Mouse (Mus musculus): ENCODE data around the gene Gm15517. TPM values are rescaled to one million over a fixed set of nuclear protein-coding genes. Genes with fewer than 3 reads are reported as not detected.

The Gm15517 gene
- polyA plus RNA-seq (2012; ENCODE audit: low replicate concordance) = not detected in 2 replicates

GRCm38 (mm10) chr7:44261147-44261546, at the start of gene Gm15517:
Gene Gm15517, plus strand, starts transcription at chr7:44261447.

GRCm38 (mm10) chr7:44215645-44216044, 45.6 kb upstream of the Gm15517 start, which contains the start of gene Klk1b5:
Gene Klk1b5, plus strand, starts transcription at chr7:44215945.

GRCm38 (mm10) chr7:44225076-44225475, 36.2 kb upstream of the Gm15517 start, which contains the start of gene Klk1:
Gene Klk1, plus strand, starts transcription at chr7:44225360.

GRCm38 (mm10) chr7:44235909-44236308, 25.3 kb upstream of the Gm15517 start, which contains the start of gene Gm36864:
Gene Gm36864, plus strand, starts transcription at chr7:44236177.

GRCm38 (mm10) chr7:44246055-44246983, 14.9 kb upstream of the Gm15517 start, which contains the start of the genes 1700028J19Rik and 2410002F23Rik:
Gene 1700028J19Rik, minus strand, starts transcription at chr7:44246695.
Gene 2410002F23Rik, plus strand, starts transcription at chr7:44246722.

GRCm38 (mm10) chr7:44257278-44257677, 4.0 kb upstream of the Gm15517 start, which contains the start of gene Acp4:
Gene Acp4, minus strand, starts transcription at chr7:44257378.

GRCm38 (mm10) chr7:44306516-44307240, 45.4 kb downstream of the Gm15517 start, which contains the start of gene Clec11a:
Gene Clec11a, minus strand, starts transcription at chr7:44306902.

GRCm38 (mm10) chr7:44309475-44310284, 48.4 kb downstream of the Gm15517 start, which contains the start of gene Shank1:
Gene Shank1, plus strand, starts transcription at chr7:44310253.

Other genes with a start within 250 kb of the Gm15517 start
- gene Klk1b26, start 249.3 kb upstream of the Gm15517 start, polyA plus RNA-seq (2012; ENCODE audit: low replicate concordance) = not detected in 2 replicates
- gene Klk1b27, start 209.2 kb upstream of the Gm15517 start, polyA plus RNA-seq (2012; ENCODE audit: low replicate concordance) = 1.8 TPM in 1 of 2 replicates, not detected in the other
- gene Klk1b21, start 159.1 kb upstream of the Gm15517 start, polyA plus RNA-seq (2012; ENCODE audit: low replicate concordance) = 0.28 TPM in 1 of 2 replicates, not detected in the other
- not detected in 2 replicates for gene Klk1b22, start 148.8 kb upstream of the Gm15517 start, polyA plus RNA-seq (2012; ENCODE audit: low replicate concordance)
- not detected in 2 replicates for gene Klk1b16, start 124.7 kb upstream of the Gm15517 start, polyA plus RNA-seq (2012; ENCODE audit: low replicate concordance)
- not detected in 2 replicates for gene Klk1b24, start 73.2 kb upstream of the Gm15517 start, polyA plus RNA-seq (2012; ENCODE audit: low replicate concordance)
- not detected in 2 replicates for gene Klk1b3, start 63.3 kb upstream of the Gm15517 start, polyA plus RNA-seq (2012; ENCODE audit: low replicate concordance)
- gene Klk1b4, start 54.0 kb upstream of the Gm15517 start, polyA plus RNA-seq (2012; ENCODE audit: low replicate concordance) = not detected in 2 replicates
- 0.30 TPM in 1 of 2 replicates, not detected in the other for gene Klk1b5, start 45.5 kb upstream of the Gm15517 start, polyA plus RNA-seq (2012; ENCODE audit: low replicate concordance)
- gene Klk1, start 36.1 kb upstream of the Gm15517 start, polyA plus RNA-seq (2012; ENCODE audit: low replicate concordance) = 1.5 and 4.1 TPM in 2 replicates
- not detected in 2 replicates for gene Gm36864, start 25.3 kb upstream of the Gm15517 start, polyA plus RNA-seq (2012; ENCODE audit: low replicate concordance)
- gene 1700028J19Rik, start 14.8 kb upstream of the Gm15517 start, polyA plus RNA-seq (2012; ENCODE audit: low replicate concordance) = 0.83 TPM in 1 of 2 replicates, not detected in the other
- gene 2410002F23Rik, start 14.7 kb upstream of the Gm15517 start, polyA plus RNA-seq (2012; ENCODE audit: low replicate concordance) = 116 and 153 TPM in 2 replicates
- not detected in 2 replicates for gene Acp4, start 4.1 kb upstream of the Gm15517 start, polyA plus RNA-seq (2012; ENCODE audit: low replicate concordance)
- 0.48 and 0.55 TPM in 2 replicates for gene Clec11a, start 45.5 kb downstream of the Gm15517 start, polyA plus RNA-seq (2012; ENCODE audit: low replicate concordance)
- gene Shank1, start 48.8 kb downstream of the Gm15517 start, polyA plus RNA-seq (2012; ENCODE audit: low replicate concordance) = 10.4 and 21.0 TPM in 2 replicates
- gene Syt3, start 122.7 kb downstream of the Gm15517 start, polyA plus RNA-seq (2012; ENCODE audit: low replicate concordance) = 0.24 and 0.44 TPM in 2 replicates
- 0.23 TPM in 1 of 2 replicates, not detected in the other for gene 1700008O03Rik, start 124.4 kb downstream of the Gm15517 start, polyA plus RNA-seq (2012; ENCODE audit: low replicate concordance)
- gene Lrrc4b, start 167.6 kb downstream of the Gm15517 start, polyA plus RNA-seq (2012; ENCODE audit: low replicate concordance) = not detected in 2 replicates
- gene Aspdh, start 203.9 kb downstream of the Gm15517 start, polyA plus RNA-seq (2012; ENCODE audit: low replicate concordance) = 0.30 TPM in 1 of 2 replicates, not detected in the other
- 650 and 1,462 TPM in 2 replicates for gene Josd2, start 206.5 kb downstream of the Gm15517 start, polyA plus RNA-seq (2012; ENCODE audit: low replicate concordance)
- 406 and 427 TPM in 2 replicates for gene Emc10, start 235.1 kb downstream of the Gm15517 start, polyA plus RNA-seq (2012; ENCODE audit: low replicate concordance)
- gene Fam71e1, start 235.1 kb downstream of the Gm15517 start, polyA plus RNA-seq (2012; ENCODE audit: low replicate concordance) = 6.6 and 8.4 TPM in 2 replicates

All from leukemia stem cell, adult 10-12 weeks (primary cell).